Mouse (Mus musculus): ENCODE results near the gene Rnf220.

DNA sequence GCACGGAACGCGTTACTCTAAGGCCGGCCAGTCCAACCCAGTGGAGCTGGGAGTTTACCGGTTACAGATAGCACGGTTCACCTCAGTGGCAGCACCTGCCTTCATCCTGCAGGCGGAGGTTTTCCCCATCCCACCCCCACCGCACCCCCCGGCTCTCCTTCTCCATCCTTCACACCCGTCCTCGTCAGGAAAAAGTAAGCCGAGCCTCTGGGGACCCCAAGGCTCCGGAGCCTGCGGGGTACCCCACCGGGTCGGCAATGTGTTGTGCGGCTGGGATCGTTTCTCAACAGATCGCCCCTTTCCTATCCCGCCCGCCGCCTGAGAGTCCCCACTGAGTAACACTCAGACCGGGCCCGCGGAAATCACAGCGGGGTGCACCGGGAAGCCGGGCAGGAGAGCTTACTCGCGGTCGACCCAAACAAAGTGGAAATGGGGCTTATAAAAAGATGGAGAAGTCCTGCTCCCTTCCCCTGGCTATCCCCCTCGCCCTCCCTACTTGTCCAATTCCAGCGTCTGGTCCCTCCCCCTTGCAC is 917 bp downstream of the Rnf220 start:
- TF ChIP-seq MYC (IDR thresholded peaks at IDR 0.05; ENCODE audit: low read depth, low read length) (no peak), CTCF (conservative IDR thresholded peaks at IDR 0.05 in 1 of 2, IDR thresholded peaks at IDR 0.05 in 1 of 2; ENCODE audit: low read depth in 2 of 2, low read length in 2 of 2) (no peak), NELFE (IDR thresholded peaks at IDR 0.05; ENCODE audit: low read depth, low read length) (no peak), MAX (IDR thresholded peaks at IDR 0.05; ENCODE audit: low read length) (no peak), CHD2 (IDR thresholded peaks at IDR 0.05; ENCODE audit: low read length) (no peak), GABPA (IDR thresholded peaks at IDR 0.05; ENCODE audit: insufficient replicate concordance, low read depth, low read length) (no peak), POLR2AphosphoS2 (IDR thresholded peaks at IDR 0.05; ENCODE audit: low read depth, low read length) (no peak), POLR2A (IDR thresholded peaks at IDR 0.05; ENCODE audit: low read depth, low read length) (no peak), SMC3 (IDR thresholded peaks at IDR 0.05; ENCODE audit: low read depth, low read length) (no peak), EP300 (IDR thresholded peaks at IDR 0.05; ENCODE audit: low read length) (no peak), TCF12 (IDR thresholded peaks at IDR 0.05; ENCODE audit: low read depth, low read length) (no peak), ZC3H11A (IDR thresholded peaks at IDR 0.05; ENCODE audit: low read depth, low read length) (no peak), USF2 (conservative IDR thresholded peaks at IDR 0.05; ENCODE audit: low read depth, low read length) (no peak), MAFK (IDR thresholded peaks at IDR 0.05; ENCODE audit: insufficient replicate concordance, low read length) (no peak)

Measured in CH12.LX (cell line).